Mouse (Mus musculus): ENCODE measurements around the gene Arnt. TPM values are rescaled to one million over a fixed set of nuclear protein-coding genes. Genes with fewer than 3 reads are reported as not detected.
A peak's percentile ranks its signal among the peaks of the same experiment; 100 is the strongest.
"Not testable (repeated sequence)": the region's sequence is repeated elsewhere in the genome, so short reads cannot be mapped to it uniquely, and the experiment has no call there.

Gene Arnt
- polyA plus RNA-seq, 1 experiment from 2014 or later, result 30.8 TPM

DNA sequence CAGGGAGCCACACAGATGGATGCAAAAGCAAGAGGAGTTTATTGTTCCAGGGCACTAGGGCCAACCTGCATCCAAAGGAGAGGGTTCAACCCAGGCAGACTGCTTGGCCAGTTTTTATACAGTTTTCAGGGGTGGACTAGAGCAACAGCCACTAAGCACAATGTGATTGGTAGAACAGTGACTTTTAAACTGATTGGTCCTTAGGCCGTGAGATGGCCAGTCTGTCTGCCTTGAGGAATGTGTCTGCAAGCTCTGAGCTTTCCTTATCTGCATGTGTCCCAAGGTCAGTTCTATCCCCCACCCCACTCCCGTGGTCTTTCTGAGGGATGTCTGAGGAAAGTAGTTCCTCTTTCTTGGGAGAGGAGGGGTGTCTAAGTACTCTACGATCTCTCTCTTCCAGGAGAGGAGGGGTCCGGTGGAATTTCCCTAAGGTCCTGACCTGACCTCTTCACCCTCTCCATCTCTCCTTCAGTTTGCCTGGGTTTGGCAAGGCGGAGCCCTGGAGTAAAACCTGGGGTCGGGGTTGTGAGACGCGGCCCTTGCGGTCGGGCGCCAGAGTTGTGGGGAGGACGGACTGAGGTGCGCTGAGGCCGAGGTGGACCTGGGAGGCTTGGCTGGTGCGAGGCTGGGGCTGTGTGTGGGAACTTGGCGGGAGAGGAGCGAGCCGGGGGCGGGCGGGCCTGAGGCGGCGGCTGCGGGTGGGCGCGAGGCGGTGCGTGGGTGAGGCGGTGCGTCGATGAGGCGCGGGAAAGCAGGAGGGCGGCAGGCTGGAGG is 6.9 kb upstream of the Arnt start:
- peak overlapping the region; percentile 57 for H3K4me2 ChIP-seq (ENCODE audit: low read depth, low read length)
- ATAC-seq, result peak; percentile 72
- H3K36me3 ChIP-seq (ENCODE audit: control insufficient read depth, insufficient read depth, low read length); H3K27ac ChIP-seq (ENCODE audit: low read length); H3K4me1 ChIP-seq (ENCODE audit: control insufficient read depth, insufficient read depth, low read length); H3K9me3 ChIP-seq (ENCODE audit: control insufficient read depth, low read length); H3K27me3 ChIP-seq (replicated peaks; ENCODE audit: control insufficient read depth, insufficient read depth, low read length): not testable (repeated sequence)
- peak overlapping the region; percentile 36 for H3K4me3 ChIP-seq (ENCODE audit: low read length)
- WGBS, result 48% methylated on average over 6 of the region's 33 CpGs
- 0 out of 2 replicates have a peak overlapping the region, but pooled peaks have one; percentile 33 for H3K9ac ChIP-seq (ENCODE audit: low read depth, low read length)

DNA sequence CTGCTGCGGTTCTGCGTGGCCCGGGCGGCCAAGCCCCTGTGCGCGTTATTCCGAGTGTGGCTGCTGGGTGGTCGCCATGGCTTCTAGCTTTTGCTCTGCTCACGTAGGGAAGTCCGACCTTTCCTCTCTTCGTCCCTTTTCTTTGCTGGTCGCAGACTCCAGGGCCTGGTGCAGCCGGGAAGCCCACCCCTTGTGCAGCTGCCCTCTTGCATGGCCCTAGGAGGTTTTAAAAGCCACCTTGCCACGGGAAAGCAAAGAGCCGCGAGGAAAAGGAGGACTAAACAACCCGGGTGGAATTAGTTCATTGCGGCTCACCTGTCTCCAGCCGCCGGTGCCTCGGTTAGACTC is 6.3 kb upstream of the Arnt start:
- 20% methylated on average over 13 of the region's 21 CpGs for WGBS
- ATAC-seq, result peak; percentile 36
- H3K9me3 ChIP-seq (ENCODE audit: control insufficient read depth, low read length); H3K27ac ChIP-seq (ENCODE audit: low read length); H3K36me3 ChIP-seq (ENCODE audit: control insufficient read depth, insufficient read depth, low read length); H3K27me3 ChIP-seq (replicated peaks; ENCODE audit: control insufficient read depth, insufficient read depth, low read length); H3K4me1 ChIP-seq (ENCODE audit: control insufficient read depth, insufficient read depth, low read length): not testable (repeated sequence)
- peak overlapping the region; percentile 36 for H3K4me3 ChIP-seq (ENCODE audit: low read length)
- H3K4me2 ChIP-seq (ENCODE audit: low read depth, low read length), result peak overlapping the region; percentile 57
- 0 out of 2 replicates have a peak overlapping the region, but pooled peaks have one; percentile 33 for H3K9ac ChIP-seq (ENCODE audit: low read depth, low read length)

DNA sequence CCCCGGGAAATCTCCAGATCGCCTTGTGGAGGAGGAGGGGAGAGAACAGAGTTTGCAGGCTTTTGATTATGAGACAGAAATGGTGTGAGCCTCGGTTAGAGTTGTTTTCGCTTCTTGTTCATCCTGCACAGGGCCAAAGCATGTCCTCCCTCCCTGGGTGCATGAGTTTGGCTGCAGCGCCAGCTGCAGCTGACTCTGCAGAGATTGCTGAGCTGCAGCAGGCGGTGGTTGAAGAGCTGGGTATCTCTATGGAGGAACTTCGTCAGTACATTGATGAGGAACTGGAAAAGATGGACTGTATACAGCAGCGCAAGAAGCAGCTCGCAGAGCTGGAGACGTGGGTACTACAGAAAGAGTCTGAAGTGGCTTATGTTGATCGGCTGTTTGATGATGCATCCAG is 5.8 kb upstream of the Arnt start:
- H3K4me1 ChIP-seq (ENCODE audit: control insufficient read depth, insufficient read depth, low read length); H3K9ac ChIP-seq (ENCODE audit: low read depth, low read length); H3K4me3 ChIP-seq (ENCODE audit: low read length); ATAC-seq; H3K9me3 ChIP-seq (ENCODE audit: control insufficient read depth, low read length); H3K36me3 ChIP-seq (ENCODE audit: control insufficient read depth, insufficient read depth, low read length); H3K27ac ChIP-seq (ENCODE audit: low read length); H3K27me3 ChIP-seq (replicated peaks; ENCODE audit: control insufficient read depth, insufficient read depth, low read length); H3K4me2 ChIP-seq (ENCODE audit: low read depth, low read length): not testable (repeated sequence)
- 69% methylated on average over 4 of the region's 11 CpGs for WGBS

DNA sequence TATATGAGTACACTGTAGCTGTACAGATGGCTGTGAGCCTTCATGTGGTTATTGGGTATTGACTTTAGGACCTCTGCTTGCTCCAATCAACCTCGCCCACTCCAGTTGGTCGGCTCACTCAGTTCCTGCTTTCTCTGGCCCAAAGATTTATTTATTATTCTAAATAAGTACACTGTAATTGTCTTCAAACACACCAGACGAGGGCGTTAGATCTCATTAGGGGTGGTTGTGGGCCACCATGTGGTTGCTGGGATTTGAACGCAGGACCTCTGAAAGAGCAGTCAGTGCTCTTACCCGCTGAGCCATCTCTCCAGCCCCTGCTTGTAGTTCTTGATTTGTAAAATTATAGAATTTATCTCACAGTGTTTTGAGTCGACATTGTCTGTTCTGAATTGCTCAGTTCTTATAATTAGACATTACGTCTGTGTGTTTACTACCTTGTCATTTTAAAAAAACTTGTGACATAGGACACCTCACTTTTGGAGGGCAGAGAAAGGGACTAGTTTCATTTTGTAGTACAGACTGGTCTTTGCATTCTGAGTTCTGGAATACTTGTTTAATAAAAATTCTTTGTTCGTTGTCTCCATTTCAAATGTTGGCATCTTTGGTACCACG is 780 bp upstream of the Arnt start:
- H3K4me1 ChIP-seq (ENCODE audit: control insufficient read depth, insufficient read depth, low read length), result no peaks in the 10 kb centered on the region
- no peak for ATAC-seq
- peaks cover 5% of the 10 kb centered on the region; the same call in 1 of the 2 replicates for H3K36me3 ChIP-seq (ENCODE audit: control insufficient read depth, insufficient read depth, low read length)
- no peaks in the 10 kb centered on the region for H3K27me3 ChIP-seq (replicated peaks; ENCODE audit: control insufficient read depth, insufficient read depth, low read length)
- peak overlapping the region; percentile 89; the same call in 1 of the 2 replicates for H3K9ac ChIP-seq (ENCODE audit: low read depth, low read length)
- peak overlapping the region; percentile 47 for H3K4me2 ChIP-seq (ENCODE audit: low read depth, low read length)
- H3K4me3 ChIP-seq (ENCODE audit: low read length), result peak overlapping the region; percentile 88
- 67% methylated on average over 10 of the region's 10 CpGs for WGBS
- H3K27ac ChIP-seq (ENCODE audit: low read length), result 0 out of 2 replicates have a peak overlapping the region, but pooled peaks have one; percentile 87
- H3K9me3 ChIP-seq (ENCODE audit: control insufficient read depth, low read length), result no peaks in the 10 kb centered on the region

DNA sequence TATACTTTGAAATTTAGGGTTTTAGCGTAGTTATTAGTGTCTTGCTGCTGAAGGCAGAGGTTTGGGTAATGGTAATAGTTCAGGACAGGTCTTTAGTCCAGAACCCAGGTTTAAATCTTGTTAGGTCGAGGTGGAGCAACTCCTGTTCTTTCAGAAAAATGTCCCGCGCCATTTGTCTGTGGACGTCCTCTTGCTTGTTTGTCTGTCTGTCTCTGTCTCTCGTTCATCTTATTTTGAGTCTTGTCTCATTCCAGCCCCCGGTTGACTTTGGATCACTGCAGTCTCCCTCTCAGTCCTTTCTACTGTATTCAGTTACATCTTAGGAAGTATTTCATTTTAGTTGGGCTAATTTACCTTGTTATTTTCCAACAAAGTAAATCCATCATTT is 789 bp downstream of the Arnt start:
- peak overlapping the region; percentile 88 for H3K4me3 ChIP-seq (ENCODE audit: low read length)
- peaks cover 5% of the 10 kb centered on the region; the same call in 1 of the 2 replicates for H3K36me3 ChIP-seq (ENCODE audit: control insufficient read depth, insufficient read depth, low read length)
- ATAC-seq, result no peak
- H3K27me3 ChIP-seq (replicated peaks; ENCODE audit: control insufficient read depth, insufficient read depth, low read length), result no peaks in the 10 kb centered on the region
- H3K4me2 ChIP-seq (ENCODE audit: low read depth, low read length), result peak overlapping the region; percentile 83
- WGBS, result 2% methylated on average over 7 of the region's 7 CpGs
- no peaks in the 10 kb centered on the region for H3K9me3 ChIP-seq (ENCODE audit: control insufficient read depth, low read length)
- no peaks in the 10 kb centered on the region for H3K4me1 ChIP-seq (ENCODE audit: control insufficient read depth, insufficient read depth, low read length)
- H3K27ac ChIP-seq (ENCODE audit: low read length), result no peak overlapping the region; the same call in 1 of the 2 replicates
- peak overlapping the region; percentile 89 for H3K9ac ChIP-seq (ENCODE audit: low read depth, low read length)

DNA sequence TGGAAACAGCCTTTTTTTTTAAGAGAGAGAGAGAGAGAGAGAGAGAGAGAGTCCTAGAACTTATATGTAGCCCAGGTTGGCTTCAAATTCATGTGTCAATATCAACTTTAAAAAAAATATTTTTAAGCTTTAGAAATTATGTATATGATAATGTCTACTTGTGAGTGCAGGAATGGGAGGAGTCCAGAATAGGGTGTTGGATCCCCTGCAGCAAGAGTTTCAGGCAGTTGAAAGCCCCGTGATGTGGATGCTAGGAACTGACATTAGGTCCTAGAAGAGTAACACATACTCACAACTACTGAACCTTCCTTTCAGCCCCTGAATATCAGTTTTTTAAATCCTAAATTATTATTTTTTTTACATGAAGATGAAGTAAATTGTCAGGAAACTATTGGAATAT is 1.4 kb downstream of the Arnt start:
- H3K27me3 ChIP-seq (replicated peaks; ENCODE audit: control insufficient read depth, insufficient read depth, low read length), result no peaks in the 10 kb centered on the region
- peaks cover 5% of the 10 kb centered on the region; the same call in 1 of the 2 replicates for H3K36me3 ChIP-seq (ENCODE audit: control insufficient read depth, insufficient read depth, low read length)
- no peak overlapping the region for H3K27ac ChIP-seq (ENCODE audit: low read length)
- no peaks in the 10 kb centered on the region for H3K9me3 ChIP-seq (ENCODE audit: control insufficient read depth, low read length)
- 0 out of 2 replicates have a peak overlapping the region, but pooled peaks have one; percentile 25 for H3K4me2 ChIP-seq (ENCODE audit: low read depth, low read length)
- no peak for ATAC-seq
- no peak overlapping the region for H3K4me3 ChIP-seq (ENCODE audit: low read length)
- no peaks in the 10 kb centered on the region for H3K4me1 ChIP-seq (ENCODE audit: control insufficient read depth, insufficient read depth, low read length)
- 64% methylated on average over 1 of the region's 1 CpGs for WGBS
- no peak overlapping the region for H3K9ac ChIP-seq (ENCODE audit: low read depth, low read length)

DNA sequence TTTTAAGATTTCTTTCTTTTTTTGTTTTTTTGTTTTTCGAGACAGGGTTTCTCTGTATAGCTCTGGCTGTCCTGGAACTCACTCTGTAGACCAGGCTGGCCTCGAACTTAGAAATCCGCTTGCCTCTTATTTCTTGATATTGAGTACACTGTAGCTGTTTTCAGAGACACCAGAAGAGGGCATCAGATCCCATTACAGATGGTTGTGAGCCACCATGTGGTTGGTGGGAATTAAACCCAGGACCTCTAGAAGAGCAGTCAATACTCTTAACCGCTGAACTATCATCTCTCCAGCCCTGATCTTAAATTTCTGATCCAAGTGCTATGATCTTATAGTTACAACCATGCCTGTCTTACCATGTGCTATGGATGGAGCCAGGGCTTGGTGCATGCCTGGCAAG is 4.4 kb downstream of the Arnt start:
- H3K9me3 ChIP-seq (ENCODE audit: control insufficient read depth, low read length); H3K4me2 ChIP-seq (ENCODE audit: low read depth, low read length); H3K4me1 ChIP-seq (ENCODE audit: control insufficient read depth, insufficient read depth, low read length); H3K4me3 ChIP-seq (ENCODE audit: low read length); H3K27me3 ChIP-seq (replicated peaks; ENCODE audit: control insufficient read depth, insufficient read depth, low read length); H3K9ac ChIP-seq (ENCODE audit: low read depth, low read length); H3K36me3 ChIP-seq (ENCODE audit: control insufficient read depth, insufficient read depth, low read length); H3K27ac ChIP-seq (ENCODE audit: low read length); ATAC-seq: not testable (repeated sequence)
- WGBS, result 97% methylated on average over 4 of the region's 4 CpGs

DNA sequence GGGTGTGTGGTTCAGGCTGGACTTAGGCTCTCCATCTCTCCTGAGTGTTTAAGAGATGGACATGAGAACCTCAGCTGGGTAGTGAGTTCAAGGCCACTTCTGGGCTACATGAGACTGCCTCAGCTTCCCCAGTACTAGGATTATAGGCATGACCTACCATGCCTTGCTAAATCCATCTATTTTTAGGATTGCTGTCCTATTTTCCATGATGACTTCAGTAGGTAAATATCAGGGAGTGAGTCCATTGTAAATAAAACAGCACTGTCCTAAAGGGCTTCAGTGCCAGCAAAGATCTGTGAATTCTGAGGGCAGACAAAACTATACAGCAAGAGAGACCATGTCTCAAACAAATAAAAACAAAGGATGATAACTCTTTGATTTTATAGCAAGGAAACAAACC is 5.5 kb downstream of the Arnt start:
- Histone ChIP-seq H3K27ac (ENCODE audit: low read length) (no peak overlapping the region), H3K27me3 (replicated peaks; ENCODE audit: control insufficient read depth, insufficient read depth, low read length) (no peaks in the 10 kb centered on the region), H3K9ac (ENCODE audit: low read depth, low read length) (no peak overlapping the region), H3K36me3 (ENCODE audit: control insufficient read depth, insufficient read depth, low read length) (peaks cover 5% of the 10 kb centered on the region; the same call in 1 of the 2 replicates), H3K4me2 (ENCODE audit: low read depth, low read length) (no peak overlapping the region), H3K4me1 (ENCODE audit: control insufficient read depth, insufficient read depth, low read length) (no peaks in the 10 kb centered on the region), H3K4me3 (ENCODE audit: low read length) (no peak overlapping the region), H3K9me3 (ENCODE audit: control insufficient read depth, low read length) (no peaks in the 10 kb centered on the region)
- ATAC-seq, result no peak

DNA sequence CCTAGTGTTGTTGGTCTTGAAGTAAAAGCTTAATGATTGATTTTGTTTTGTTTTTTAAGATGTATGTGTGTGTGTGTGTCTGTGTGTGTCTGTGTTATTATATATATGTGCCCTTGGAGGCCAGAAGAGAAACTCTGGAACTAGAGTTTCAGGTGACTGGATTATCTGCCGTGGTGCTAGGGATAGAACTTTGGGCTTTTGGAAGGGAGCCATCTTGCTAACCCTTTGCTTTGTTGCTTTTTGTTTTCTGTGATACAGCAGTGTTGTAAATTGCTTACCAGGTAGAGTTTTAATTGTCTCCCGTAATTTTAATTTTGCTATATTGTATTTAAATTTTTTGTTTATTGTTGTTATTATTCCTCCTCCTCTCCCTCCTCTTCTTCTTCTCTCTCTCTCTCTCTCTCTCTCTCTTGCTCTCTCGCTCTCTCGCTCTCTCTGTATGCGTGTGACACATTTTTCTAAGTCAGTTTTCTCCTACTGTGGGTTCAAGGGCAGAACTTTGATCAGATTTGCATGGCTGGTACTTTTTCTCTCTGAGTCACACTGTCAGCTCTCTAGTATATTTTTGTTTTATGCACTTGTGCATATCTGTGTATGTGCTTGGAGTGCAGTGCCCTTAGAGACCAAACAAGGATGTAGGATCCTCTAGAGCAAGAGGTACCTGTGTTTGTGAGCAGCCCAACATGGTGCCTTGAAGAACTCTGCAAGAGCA is 8.4 kb downstream of the Arnt start:
- Histone ChIP-seq H3K4me1 (ENCODE audit: control insufficient read depth, insufficient read depth, low read length) (no peaks in the 10 kb centered on the region), H3K9me3 (ENCODE audit: control insufficient read depth, low read length) (no peaks in the 10 kb centered on the region), H3K27ac (ENCODE audit: low read length) (no peak overlapping the region), H3K4me2 (ENCODE audit: low read depth, low read length) (no peak overlapping the region), H3K9ac (ENCODE audit: low read depth, low read length) (no peak overlapping the region), H3K27me3 (replicated peaks; ENCODE audit: control insufficient read depth, insufficient read depth, low read length) (no peaks in the 10 kb centered on the region), H3K36me3 (ENCODE audit: control insufficient read depth, insufficient read depth, low read length) (0 out of 2 replicates have a peak, but pooled peaks cover 3% of the 10 kb centered on the region), H3K4me3 (ENCODE audit: low read length) (no peak overlapping the region)
- 90% methylated on average over 5 of the region's 5 CpGs for WGBS
- no peak for ATAC-seq

Measured in intestine, embryonic 16.5 days (tissue).